Mouse (Mus musculus) C2C12 (cell line): ENCODE results near the gene 3110082I17Rik.

Experiments
- CTCF ChIP-seq: IDR thresholded peaks from one replicate; pipeline ENCODE4 v1.5.1; 2011; ENCODE audit not compliant: control insufficient read depth, insufficient read depth, insufficient read length
- MYOD1 ChIP-seq: IDR thresholded peaks from one replicate; pipeline ENCODE4 v1.6.1; 2011; ENCODE audit warnings: low read depth; ENCODE audit not compliant: control insufficient read depth, insufficient read length
- MYOG ChIP-seq: IDR thresholded peaks from one replicate; pipeline ENCODE4 v1.6.1; 2011; ENCODE audit not compliant: control insufficient read depth, insufficient read length; ENCODE audit errors: extremely low read depth

DNA sequence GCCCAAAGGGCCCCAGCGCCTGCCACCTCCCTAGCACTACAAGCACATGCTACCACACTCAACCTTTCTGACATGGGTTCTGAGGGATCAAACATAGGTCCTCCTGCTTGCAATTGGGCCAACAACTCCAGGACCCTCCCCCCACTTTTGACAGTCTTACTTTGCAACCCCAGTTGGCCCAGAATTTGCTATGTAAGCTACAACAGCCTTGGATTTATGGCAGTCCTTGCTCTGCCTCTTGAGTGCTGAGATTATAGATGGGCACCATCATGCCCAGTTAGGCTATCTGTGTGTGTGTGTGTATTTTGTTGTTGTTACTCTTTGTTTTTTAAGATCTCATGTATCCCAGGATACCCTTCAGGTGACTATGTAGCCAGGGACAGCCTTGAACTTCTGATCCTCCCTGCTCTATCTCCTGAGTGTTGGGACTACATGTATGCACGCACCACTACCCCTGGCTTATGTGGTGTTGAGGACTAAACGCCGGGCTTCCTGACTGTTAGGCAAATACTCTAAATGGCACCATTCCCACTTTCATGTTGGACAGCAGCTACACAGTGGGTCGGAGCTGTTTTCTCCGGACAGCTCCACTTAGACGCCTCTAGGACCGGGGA lies 80.4 kb downstream of the 3110082I17Rik start:
- TF ChIP-seq MYOG (no peak), MYOD1 (no peak), CTCF (no peak)
